Mouse (Mus musculus): ENCODE data around the gene Pik3r5. TPM values are rescaled to one million over a fixed set of nuclear protein-coding genes. Genes with fewer than 3 reads are reported as not detected.

The Pik3r5 gene
- total and polyA plus RNA-seq, 3 experiments: 3.5 to 9.4 (median 5.7) TPM

DNA sequence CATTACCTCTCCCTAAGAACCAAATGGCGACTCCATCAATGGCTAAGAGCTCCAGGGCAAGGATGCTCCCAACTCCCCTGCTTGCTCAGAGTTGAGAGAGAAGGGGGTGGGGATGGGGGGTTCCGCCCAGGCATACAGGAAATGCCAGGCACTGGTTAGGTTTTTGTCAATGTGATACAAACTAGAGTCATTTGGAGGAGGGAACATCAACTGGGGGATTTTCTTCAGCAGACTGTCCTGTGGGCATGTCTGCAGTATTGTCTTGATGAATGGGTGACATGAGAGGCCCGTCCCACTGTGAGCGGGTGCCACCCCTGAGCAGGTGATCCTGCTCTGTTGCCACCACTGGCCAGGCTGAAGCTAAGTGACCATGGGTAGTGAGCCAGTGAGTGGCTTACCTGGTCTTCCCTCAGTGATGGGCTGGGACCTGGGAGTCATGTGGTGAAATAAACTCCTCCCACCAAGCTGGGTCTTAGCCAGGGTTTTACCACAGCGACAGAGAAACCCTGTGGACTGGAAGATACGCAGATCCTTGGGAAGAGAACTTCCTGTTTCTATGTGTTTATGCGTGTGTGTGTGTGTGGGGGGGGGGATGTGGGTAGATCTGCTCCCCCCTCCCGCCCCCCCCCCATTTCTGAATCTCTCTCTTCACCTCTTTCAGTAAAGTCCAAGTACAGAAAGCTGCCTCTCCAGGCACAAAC, 67.2 kb downstream of the Pik3r5 start (continued):
- TF ChIP-seq USF1 (IDR thresholded peaks at IDR 0.05; ENCODE audit: low read depth, low read length) (peak; percentile 80), JUN (IDR thresholded peaks at IDR 0.05; ENCODE audit: insufficient read depth, low read depth, low read length) (no peak), JUND (conservative IDR thresholded peaks at IDR 0.05; ENCODE audit: low read depth, low read length) (peak; percentile 10; the same call in 1 of the 2 replicates), NELFE (IDR thresholded peaks at IDR 0.05; ENCODE audit: low read depth, low read length) (peak; percentile 75), SIN3A (IDR thresholded peaks at IDR 0.05; ENCODE audit: low read length) (0 out of 2 replicates have a peak, but pooled peaks have one; percentile 23), HCFC1 (IDR thresholded peaks at IDR 0.05; ENCODE audit: low read depth, low read length) (peak; percentile 26; the same call in 1 of the 2 replicates), RAD21 (IDR thresholded peaks at IDR 0.05; ENCODE audit: low read depth, low read length) (no peak; the same call in 1 of the 2 replicates), E2F4 (IDR thresholded peaks at IDR 0.05; ENCODE audit: insufficient replicate concordance, low read depth, low read length) (no peak), BHLHE40 (IDR thresholded peaks at IDR 0.05; ENCODE audit: low read depth, low read length) (0 out of 2 replicates have a peak, but pooled peaks have one; percentile 11)

DNA sequence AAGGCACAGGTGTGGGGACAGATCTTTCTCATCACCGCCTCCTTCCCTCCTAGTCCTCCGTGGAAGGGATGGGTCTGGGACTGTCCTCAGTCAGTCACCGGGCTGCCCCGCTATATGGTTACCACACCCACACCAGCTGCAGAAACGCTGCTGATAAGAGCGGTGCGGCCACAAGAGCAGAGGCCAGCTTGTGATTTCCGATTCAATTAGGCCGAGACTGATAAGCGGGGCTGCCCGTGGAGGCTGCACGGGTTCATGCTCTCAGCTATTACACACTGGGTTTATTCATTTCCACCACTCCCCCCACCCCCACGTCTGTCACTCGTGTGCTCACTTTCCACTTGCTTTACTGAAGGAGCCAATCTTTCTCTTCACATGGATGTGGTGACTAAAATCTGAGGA, 69.0 kb downstream of the Pik3r5 start:
- in situ Hi-C loops (cut with MboI; ENCODE audit: low pct_ligation_motif_present, low pct_unique_long_range_greater_than_20kb, low sequenced_read_pairs): no loop called here
- Histone ChIP-seq H3K27ac (ENCODE audit: insufficient read depth, low read depth) (peak overlapping the region; percentile 87), H3K9me3 (replicated peaks; ENCODE audit: low read length) (peaks cover 3% of the 10 kb centered on the region), H3K79me2 (replicated peaks; ENCODE audit: control insufficient read depth, extremely low read depth, insufficient read depth, poor library complexity, severe bottlenecking) (peaks cover 27% of the 10 kb centered on the region), H3K4me3 (replicated peaks in 1 of 3; ENCODE audit: low read depth in 2 of 3, low read length in 2 of 3, poor library complexity in 1 of 3) (no peak overlapping the region), H3K9ac (ENCODE audit: insufficient read depth, low read depth) (no peak overlapping the region), H3K27me3 (replicated peaks) (no peaks in the 10 kb centered on the region), H3K36me3 (replicated peaks in 1 of 2; ENCODE audit: control insufficient read depth in 1 of 2, insufficient read depth in 1 of 2, low read length in 1 of 2) (peaks cover 0 to 10% of the 10 kb centered on the region in 2 experiments), H3K4me1 (ENCODE audit: control insufficient read depth in 1 of 2, insufficient read depth in 2 of 2) (peaks cover 43 to 75% of the 10 kb centered on the region in 2 experiments), H3K4me2 (ENCODE audit: insufficient read depth, low read depth, poor library complexity, severe bottlenecking) (peak overlapping the region; percentile 27; the same call in 1 of the 2 replicates)
- peak; percentile 85 for DNase-seq (ENCODE audit: extremely low read depth)
- dilution Hi-C loops (cut with MboI; ENCODE audit: extremely low pct_ligation_motif_present, extremely low pct_unique_long_range_greater_than_20kb, low sequenced_read_pairs): no loop called here
- TF ChIP-seq RCOR1 (conservative IDR thresholded peaks at IDR 0.05; ENCODE audit: low read depth, low read length) (no peak; the same call in none of the 2 replicates), EP300 (IDR thresholded peaks at IDR 0.05; ENCODE audit: low read length) (peak; percentile 85), BHLHE40 (IDR thresholded peaks at IDR 0.05; ENCODE audit: low read depth, low read length) (peak; percentile 96), ETS1 (conservative IDR thresholded peaks at IDR 0.05; ENCODE audit: low read depth, low read length) (peak; percentile 89), ZKSCAN1 (IDR thresholded peaks at IDR 0.05; ENCODE audit: borderline replicate concordance, low read depth, low read length) (no peak), ZMIZ1 (IDR thresholded peaks at IDR 0.05; ENCODE audit: low read depth, low read length) (peak; percentile 64), POLR2A (IDR thresholded peaks at IDR 0.05; ENCODE audit: low read depth, low read length) (peak; percentile 54; the same call in 1 of the 2 replicates), MAFK (IDR thresholded peaks at IDR 0.05; ENCODE audit: insufficient replicate concordance, low read length) (no peak), USF1 (IDR thresholded peaks at IDR 0.05; ENCODE audit: low read depth, low read length) (no peak), UBTF (IDR thresholded peaks at IDR 0.05; ENCODE audit: low read depth, low read length) (no peak), KAT2A (IDR thresholded peaks at IDR 0.05; ENCODE audit: insufficient replicate concordance, low read length) (0 out of 2 replicates have a peak, but pooled peaks have one; percentile 30), SIN3A (IDR thresholded peaks at IDR 0.05; ENCODE audit: low read length) (peak; percentile 81), PAX5 (IDR thresholded peaks at IDR 0.05; ENCODE audit: low read length) (no peak), NELFE (IDR thresholded peaks at IDR 0.05; ENCODE audit: low read depth, low read length) (peak; percentile 49; the same call in 1 of the 2 replicates), E2F4 (IDR thresholded peaks at IDR 0.05; ENCODE audit: insufficient replicate concordance, low read depth, low read length) (no peak), MYC (IDR thresholded peaks at IDR 0.05; ENCODE audit: low read depth, low read length) (0 out of 2 replicates have a peak, but pooled peaks have one; percentile 43), SMC3 (IDR thresholded peaks at IDR 0.05; ENCODE audit: low read depth, low read length) (peak; percentile 21), JUN (IDR thresholded peaks at IDR 0.05; ENCODE audit: insufficient read depth, low read depth, low read length) (no peak), ELF1 (IDR thresholded peaks at IDR 0.05; ENCODE audit: low read depth, low read length) (peak; percentile 19; the same call in 1 of the 2 replicates), ZC3H11A (IDR thresholded peaks at IDR 0.05; ENCODE audit: low read depth, low read length) (no peak), POLR2AphosphoS2 (IDR thresholded peaks at IDR 0.05; ENCODE audit: low read depth, low read length) (no peak), RAD21 (IDR thresholded peaks at IDR 0.05; ENCODE audit: low read depth, low read length) (no peak; the same call in 1 of the 2 replicates), NRF1 (IDR thresholded peaks at IDR 0.05; ENCODE audit: low read depth, low read length) (0 out of 2 replicates have a peak, but pooled peaks have one; percentile 29), USF2 (conservative IDR thresholded peaks at IDR 0.05; ENCODE audit: low read depth, low read length) (no peak), MEF2A (IDR thresholded peaks at IDR 0.05; ENCODE audit: borderline replicate concordance, low read depth, low read length) (peak; percentile 86; the same call in 1 of the 2 replicates), ZNF384 (IDR thresholded peaks at IDR 0.05; ENCODE audit: low read depth, low read length) (0 out of 2 replicates have a peak, but pooled peaks have one; percentile 18), TCF12 (IDR thresholded peaks at IDR 0.05; ENCODE audit: low read depth, low read length) (peak; percentile 97), CHD2 (IDR thresholded peaks at IDR 0.05; ENCODE audit: low read length) (peak; percentile 72), HCFC1 (IDR thresholded peaks at IDR 0.05; ENCODE audit: low read depth, low read length) (no peak; the same call in 1 of the 2 replicates), TBP (conservative IDR thresholded peaks at IDR 0.05; ENCODE audit: low read depth, low read length) (no peak), MXI1 (IDR thresholded peaks at IDR 0.05; ENCODE audit: low read depth, low read length) (peak; percentile 77; the same call in 1 of the 2 replicates), IRF4 (IDR thresholded peaks at IDR 0.05; ENCODE audit: low read depth, low read length) (peak; percentile 87)

Data from CH12.LX (cell line).